Mouse (Mus musculus): ENCODE data around the gene Ugt1a8. TPM values are rescaled to one million over a fixed set of nuclear protein-coding genes. Genes with fewer than 3 reads are reported as not detected.

Ugt1a8 gene
- not detected in 2 replicates for polyA plus RNA-seq (2012; rRNA removed)

DNA sequence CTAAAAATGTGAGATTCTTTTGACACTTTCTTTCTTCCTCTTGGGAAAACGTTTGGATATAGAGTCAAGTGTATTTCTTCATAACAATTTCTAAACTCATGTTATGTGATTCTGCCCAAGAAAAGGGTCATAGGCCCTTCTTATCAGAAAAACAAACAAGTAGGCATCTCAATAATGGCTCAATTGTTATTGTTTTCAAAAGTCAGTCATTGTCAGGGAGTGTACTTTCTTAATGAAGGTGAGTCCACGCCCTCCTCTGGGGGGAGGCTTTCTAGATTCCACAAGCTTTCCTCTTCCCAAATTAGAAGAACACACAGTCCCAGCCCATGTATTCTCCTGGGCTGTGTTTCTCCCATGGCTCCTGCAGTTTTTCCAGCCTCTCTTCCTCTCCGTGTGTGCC, at the start of gene Ugt1a8:
Gene Ugt1a8 (plus strand): TSS at position 301 of the 400 bp plus-strand sequence.

DNA sequence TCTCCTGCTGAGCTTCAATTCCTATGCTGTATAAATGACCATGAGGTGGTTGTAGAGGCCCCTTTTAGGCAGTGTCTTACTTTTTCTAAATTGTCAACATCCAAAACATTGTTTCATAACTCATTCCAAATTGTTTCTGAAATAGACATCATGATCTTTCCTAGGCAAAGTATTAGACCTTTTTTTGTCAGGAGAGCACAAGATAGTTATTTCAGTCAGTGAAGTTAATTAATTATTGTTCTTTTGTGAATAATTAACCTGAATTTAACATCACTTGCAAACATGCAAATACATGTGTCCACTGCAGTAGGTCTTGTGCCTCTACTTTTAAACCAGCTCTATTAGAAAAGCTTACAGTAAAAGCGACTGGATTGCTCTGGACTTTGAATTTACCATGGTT, 32.5 kb upstream of the Ugt1a8 start, which contains the start of gene Ugt1a10:
Gene Ugt1a10 (plus strand): TSS at position 301 of the 400 bp plus-strand sequence.

DNA sequence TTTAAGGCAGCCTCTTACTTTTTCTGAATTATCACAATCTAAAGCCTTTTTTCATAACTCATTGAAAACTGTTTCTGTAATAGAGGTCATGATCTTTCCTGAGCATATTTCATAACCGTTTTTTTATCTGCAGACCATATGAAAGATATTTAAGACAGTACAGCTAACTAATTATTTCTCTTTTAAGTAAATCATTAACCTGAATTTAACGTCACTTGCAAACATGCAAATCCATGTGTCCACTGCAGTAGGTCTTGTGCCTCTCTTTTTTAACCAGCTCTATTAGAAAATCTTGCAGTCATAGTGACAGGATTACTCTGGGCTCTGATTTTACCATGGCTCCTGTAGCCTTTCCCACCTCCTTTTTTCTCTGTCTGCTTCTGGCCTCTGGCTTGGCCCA, 17.1 kb upstream of the Ugt1a8 start, which contains the start of gene Ugt1a9:
Gene Ugt1a9 (plus strand): TSS at position 306 of the 400 bp plus-strand sequence.

DNA sequence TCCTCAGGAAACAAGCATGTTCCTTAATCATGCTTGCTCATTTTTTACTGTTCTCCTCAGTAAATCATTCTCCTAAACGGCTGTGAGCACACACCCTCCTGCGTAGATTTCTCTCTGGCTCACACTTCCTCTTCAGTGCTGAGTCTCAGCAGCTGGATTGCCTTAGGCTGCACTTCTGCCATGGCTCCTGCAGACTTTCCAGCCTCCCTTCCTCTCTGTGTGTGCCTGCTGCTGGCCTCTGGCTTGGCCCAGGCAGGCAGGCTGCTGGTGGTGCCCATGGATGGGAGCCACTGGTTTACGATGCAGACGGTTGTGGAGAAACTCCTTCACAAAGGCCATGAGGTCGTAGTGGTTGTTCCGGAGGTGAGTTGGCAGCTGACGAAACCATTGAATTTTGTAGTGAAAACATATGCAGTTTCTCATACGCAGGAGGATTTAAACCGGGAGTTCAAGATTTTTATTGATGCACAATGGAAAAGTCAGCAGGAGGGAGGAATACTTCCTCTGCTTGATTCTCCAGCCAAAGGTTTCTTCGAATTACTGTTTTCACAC, 7.4 kb downstream of the Ugt1a8 start, which contains the start of gene Ugt1a7c:
Gene Ugt1a7c (plus strand): TSS at position 122 of the 552 bp plus-strand sequence.

DNA sequence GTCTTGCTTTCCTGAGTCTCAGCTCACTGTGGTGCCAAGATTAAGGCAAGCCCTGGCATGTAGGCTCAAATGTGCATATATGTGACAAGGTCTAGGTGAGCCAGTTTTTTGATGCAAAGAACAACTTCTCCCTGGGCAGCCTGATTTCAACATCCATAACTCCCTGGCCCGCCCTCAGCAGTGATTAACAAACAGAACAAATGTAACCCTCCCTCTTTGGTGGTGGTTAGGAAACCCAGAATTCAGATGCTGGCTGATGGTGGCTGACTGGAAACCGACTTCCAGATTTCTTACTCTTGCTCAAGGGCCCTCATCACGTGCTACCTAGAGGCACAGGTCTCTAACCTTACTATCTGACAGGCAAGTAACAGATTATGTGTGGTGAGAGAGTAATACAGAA, 15.4 kb downstream of the Ugt1a8 start, which contains the start of gene Ugt1a6b:
Gene Ugt1a6b (plus strand): TSS at position 234 of the 400 bp plus-strand sequence.

DNA sequence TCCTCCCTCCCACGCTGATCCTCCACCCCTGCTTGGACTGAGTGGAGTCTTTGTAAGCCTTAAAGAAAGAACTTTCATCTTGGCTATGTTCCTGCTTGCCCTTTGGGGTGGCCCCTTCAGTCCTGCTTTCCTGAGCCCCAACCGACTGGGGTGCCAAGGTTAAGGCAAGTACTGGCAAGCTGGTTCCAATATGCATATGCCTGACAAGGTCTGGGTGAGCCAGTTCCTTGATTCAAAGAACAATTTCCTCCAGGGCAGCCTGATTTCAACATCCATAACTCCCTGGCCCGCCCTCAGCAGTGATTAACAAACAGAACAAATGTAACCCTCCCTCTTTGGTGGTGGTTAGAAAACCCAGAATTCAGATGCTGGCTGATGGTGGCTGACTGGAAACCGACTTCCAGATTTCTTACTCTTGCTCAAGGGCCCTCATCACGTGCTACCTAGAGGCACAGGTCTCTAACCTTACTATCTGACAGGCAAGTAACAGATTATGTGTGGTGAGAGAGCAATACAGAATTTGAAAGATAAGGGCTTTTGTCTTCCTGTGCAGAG, 46.9 kb downstream of the Ugt1a8 start, which contains the start of gene Ugt1a6a:
Gene Ugt1a6a (plus strand): TSS at position 353 of the 555 bp plus-strand sequence.

DNA sequence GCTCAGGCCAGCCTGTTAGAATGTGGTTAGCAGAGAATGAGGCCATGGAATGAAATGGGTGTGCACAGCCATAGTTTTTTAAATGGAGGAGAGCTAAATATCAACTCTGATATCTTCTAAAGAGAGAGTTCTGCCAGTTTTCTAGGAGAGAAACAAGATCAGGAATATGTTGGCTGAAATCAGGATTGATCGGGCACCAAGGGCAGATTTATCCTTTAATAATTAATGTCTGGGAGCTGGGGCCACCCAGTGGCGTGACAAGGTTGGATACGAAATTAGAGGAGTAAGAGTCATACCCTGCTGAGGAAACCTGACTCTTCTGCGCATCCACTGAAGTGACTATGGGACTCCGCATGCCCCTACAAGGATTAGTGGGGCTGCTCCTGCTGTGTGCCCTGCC, 78.1 kb downstream of the Ugt1a8 start, which contains the start of gene Ugt1a5:
Gene Ugt1a5 (plus strand): TSS at position 302 of the 400 bp plus-strand sequence.

DNA sequence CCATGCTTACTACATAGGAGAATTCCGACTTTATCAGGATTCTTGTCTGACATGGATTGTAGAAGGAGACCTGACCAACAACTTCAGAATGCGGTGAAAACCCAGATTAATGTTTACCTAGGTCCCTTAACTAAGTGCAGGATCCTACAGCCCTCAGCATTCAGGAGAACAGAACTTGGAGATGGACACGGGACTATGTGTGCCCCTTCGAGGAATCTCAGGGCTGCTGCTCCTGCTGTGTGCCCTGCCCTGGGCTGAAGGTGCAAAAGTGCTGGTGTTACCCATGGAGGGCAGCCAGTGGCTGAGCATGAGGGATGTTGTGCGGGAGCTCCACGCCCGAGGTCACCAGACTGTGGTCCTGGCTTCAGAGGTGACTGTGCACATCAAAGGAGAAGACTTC, 112.8 kb downstream of the Ugt1a8 start, which contains the start of gene Ugt1a2:
Gene Ugt1a2 (plus strand): TSS at position 146 of the 400 bp plus-strand sequence.

DNA sequence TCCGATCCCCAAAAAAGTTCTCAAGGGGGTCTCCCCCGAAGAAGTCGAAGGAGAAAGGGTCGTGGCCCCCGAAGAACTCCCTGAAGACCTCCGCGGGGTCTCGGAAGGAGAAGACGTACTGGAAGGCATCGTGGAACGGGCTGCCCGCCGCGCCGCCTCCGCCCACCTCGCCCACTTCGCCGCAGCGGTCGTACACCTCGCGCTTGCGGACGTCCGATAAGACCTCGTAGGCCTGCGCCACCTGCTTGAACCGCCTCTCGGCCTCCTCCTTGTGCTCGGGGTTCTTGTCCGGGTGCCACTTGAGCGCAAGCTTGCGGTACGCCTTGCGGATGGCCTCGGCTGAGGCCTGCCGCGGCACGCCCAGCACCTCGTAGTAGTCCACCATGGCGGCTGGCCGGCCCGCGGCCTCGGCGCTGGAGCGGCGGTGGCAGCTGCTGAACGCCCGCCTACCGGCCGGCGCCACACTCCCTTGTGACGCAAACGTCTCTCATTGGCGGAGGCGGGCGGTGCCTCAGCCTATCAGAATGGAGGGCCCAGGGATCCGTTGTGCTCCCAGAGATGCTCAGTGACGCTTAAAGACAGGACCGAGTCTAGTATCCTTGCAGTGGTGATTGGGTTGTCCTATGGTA, 117.8 kb downstream of the Ugt1a8 start, which contains the start of gene Dnajb3:
Gene Dnajb3 (minus strand): TSS at position 489 of the 629 bp plus-strand sequence.

DNA sequence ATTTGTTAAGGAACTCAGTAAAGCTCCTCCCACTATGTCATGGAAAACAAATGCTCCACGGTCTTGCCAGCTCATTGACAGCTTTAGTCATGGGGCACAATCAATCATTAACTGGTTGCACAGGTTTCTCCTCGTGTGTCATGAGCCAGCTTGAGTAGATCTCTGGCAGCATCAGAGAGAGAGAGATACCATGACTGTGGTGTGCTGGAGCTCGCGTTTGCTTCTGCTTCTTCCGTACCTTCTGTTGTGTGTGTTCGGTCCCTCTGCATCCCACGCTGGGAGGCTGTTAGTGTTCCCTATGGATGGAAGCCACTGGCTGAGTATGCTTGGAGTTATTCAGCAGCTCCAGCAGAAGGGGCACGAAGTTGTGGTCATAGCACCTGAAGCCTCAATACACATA, 124.2 kb downstream of the Ugt1a8 start, which contains the start of gene Ugt1a1:
Gene Ugt1a1 (plus strand): TSS at position 148 of the 400 bp plus-strand sequence.

DNA sequence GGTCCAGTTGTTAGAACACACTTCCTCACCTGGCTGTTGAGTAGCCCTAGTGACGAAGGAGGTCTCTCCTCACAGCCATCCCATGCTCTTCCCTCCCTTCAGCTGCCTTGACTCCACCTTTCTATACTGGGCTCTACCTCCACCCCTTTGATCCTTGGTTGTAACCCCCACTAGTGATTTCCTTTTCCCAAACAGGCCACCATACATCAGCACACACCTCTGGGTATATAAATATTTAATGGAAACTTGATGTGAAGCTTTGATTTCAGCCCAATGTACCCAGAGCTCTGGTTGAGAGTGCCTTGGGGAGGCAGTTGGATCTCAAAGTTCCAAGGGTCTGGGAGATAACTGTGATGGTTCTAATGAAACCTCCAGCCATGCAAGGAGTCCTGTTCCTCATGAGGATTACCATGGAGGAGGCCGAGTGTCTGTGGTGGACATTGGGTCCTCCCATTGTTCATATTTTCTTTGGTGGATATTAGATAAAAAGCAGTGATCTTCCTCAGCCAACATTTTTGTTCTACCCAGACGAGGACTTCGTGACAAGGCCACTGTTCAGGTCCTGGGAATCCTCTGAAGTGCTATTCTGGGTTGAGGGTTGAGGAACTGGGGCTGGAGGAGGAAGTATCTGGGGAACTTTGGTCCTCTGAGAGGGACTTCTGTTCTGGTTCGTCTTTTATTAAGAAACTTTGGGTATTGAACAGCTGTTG, 139.2 kb downstream of the Ugt1a8 start, which contains the start of gene Mroh2a:
Gene Mroh2a (plus strand): TSS at position 317 of the 710 bp plus-strand sequence.

Other genes with a start within 250 kb of the Ugt1a8 start
- gene Dgkd, start 234.5 kb upstream of the Ugt1a8 start, polyA plus RNA-seq (2012; rRNA removed) = 7.6 and 8.9 TPM in 2 replicates
- 4.8 and 5.0 TPM in 2 replicates for gene Usp40, start 79.3 kb upstream of the Ugt1a8 start, polyA plus RNA-seq (2012; rRNA removed)
- not detected in 2 replicates for gene Ugt1a10, start 32.4 kb upstream of the Ugt1a8 start, polyA plus RNA-seq (2012; rRNA removed)
- gene Ugt1a9, start 17.0 kb upstream of the Ugt1a8 start, polyA plus RNA-seq (2012; rRNA removed) = 0.08 and 0.17 TPM in 2 replicates
- gene Ugt1a7c, start 7.2 kb downstream of the Ugt1a8 start, polyA plus RNA-seq (2012; rRNA removed) = 1.3 and 1.7 TPM in 2 replicates
- 2.9 and 3.5 TPM in 2 replicates for gene Ugt1a6b, start 15.4 kb downstream of the Ugt1a8 start, polyA plus RNA-seq (2012; rRNA removed)
- 3.2 and 4.1 TPM in 2 replicates for gene Ugt1a6a, start 47.0 kb downstream of the Ugt1a8 start, polyA plus RNA-seq (2012; rRNA removed)
- 0.03 and 0.08 TPM in 2 replicates for gene Ugt1a5, start 78.2 kb downstream of the Ugt1a8 start, polyA plus RNA-seq (2012; rRNA removed)
- 0.01 TPM in 1 of 2 replicates, not detected in the other for gene Ugt1a2, start 112.8 kb downstream of the Ugt1a8 start, polyA plus RNA-seq (2012; rRNA removed)
- gene Dnajb3, start 118.0 kb downstream of the Ugt1a8 start, polyA plus RNA-seq (2012; rRNA removed) = 5.6 and 7.1 TPM in 2 replicates
- 0.18 and 0.36 TPM in 2 replicates for gene Ugt1a1, start 124.1 kb downstream of the Ugt1a8 start, polyA plus RNA-seq (2012; rRNA removed)
- gene Mroh2a, start 139.2 kb downstream of the Ugt1a8 start, polyA plus RNA-seq (2012; rRNA removed) = 0.02 and 0.03 TPM in 2 replicates
- 53.8 and 67.7 TPM in 2 replicates for gene Hjurp, start 189.8 kb downstream of the Ugt1a8 start, polyA plus RNA-seq (2012; rRNA removed)
- not detected in 2 replicates for gene Trpm8, start 189.8 kb downstream of the Ugt1a8 start, polyA plus RNA-seq (2012; rRNA removed)